Mouse (Mus musculus) brain, embryonic 14.5 days (tissue): ENCODE data around the gene Dhrs7c.

Experiments used
- CTCF ChIP-seq: fragments of 200-500 bp; IDR thresholded peaks from 2 replicates; pipeline ENCODE4 v1.5.1; 2012; ENCODE audit warnings: inconsistent platforms, mild to moderate bottlenecking, moderate library complexity, borderline replicate concordance; ENCODE audit not compliant: insufficient read depth, insufficient read length; ENCODE audit errors: extremely low read depth
- POLR2A ChIP-seq: fragments of 200-500 bp; IDR thresholded peaks from 2 replicates; pipeline ENCODE4 v1.6.1; 2012; ENCODE audit warnings: mild to moderate bottlenecking, inconsistent platforms, borderline replicate concordance; ENCODE audit not compliant: poor library complexity, insufficient read depth, insufficient read length, severe bottlenecking; ENCODE audit errors: extremely low read depth

DNA sequence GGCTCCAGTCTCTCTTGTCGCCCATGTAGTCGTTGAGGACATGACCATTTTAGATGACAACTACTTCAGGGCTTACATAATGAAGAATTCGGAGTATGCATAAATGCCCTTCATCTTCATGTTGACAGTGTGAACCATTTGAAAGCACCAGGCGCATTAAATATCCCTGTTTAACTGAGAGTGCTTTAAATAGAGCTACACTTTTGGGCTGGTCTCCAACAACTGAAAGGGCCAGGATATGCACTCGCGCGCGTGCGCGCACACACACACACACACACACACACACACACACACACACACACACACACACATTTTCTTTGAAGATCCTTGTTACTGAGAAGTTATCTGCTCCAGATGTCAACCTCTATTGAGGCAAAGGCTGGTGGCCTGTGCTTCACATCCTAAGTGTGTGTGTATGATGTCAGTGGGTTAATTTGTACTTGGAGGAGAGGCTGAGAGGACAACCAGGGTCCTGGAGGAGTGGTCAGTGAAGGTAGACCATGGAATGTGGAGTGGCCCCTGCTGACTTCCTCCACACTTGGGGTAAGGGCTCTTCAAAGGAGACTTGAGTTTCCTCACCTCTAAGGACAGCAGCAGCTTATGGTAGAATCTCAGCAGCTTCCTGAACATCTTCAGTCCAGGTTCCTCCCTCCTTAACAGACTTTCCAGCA is 37.6 kb downstream of the Dhrs7c start:
- TF ChIP-seq POLR2A (no peak), CTCF (no peak)
